Mouse (Mus musculus): ENCODE results near the gene Adamtsl5.

GRCm38 (mm10) chr10:80345122-80345521 lies 3.1 kb downstream of the Adamtsl5 start:
- no peak for TF ChIP-seq CTCF (IDR thresholded peaks at IDR 0.05; ENCODE audit: low read depth, low read length)
- TF ChIP-seq POLR2A (IDR thresholded peaks at IDR 0.05; ENCODE audit: extremely low read depth, insufficient read depth, low read length), result no peak
